Mouse (Mus musculus): ENCODE measurements around the gene Osm.

GRCm38 (mm10) chr11:4228463-4228862 lies 7.8 kb upstream of the Osm start:
- TF ChIP-seq RCOR1 (conservative IDR thresholded peaks at IDR 0.05; ENCODE audit: low read depth, low read length) (no peak), CTCF (conservative IDR thresholded peaks at IDR 0.05 in 1 of 2, IDR thresholded peaks at IDR 0.05 in 1 of 2; ENCODE audit: low read depth in 2 of 2, low read length in 2 of 2) (no peak), PAX5 (IDR thresholded peaks at IDR 0.05; ENCODE audit: low read length) (no peak), POLR2A (IDR thresholded peaks at IDR 0.05; ENCODE audit: low read depth, low read length) (no peak), MYC (IDR thresholded peaks at IDR 0.05; ENCODE audit: low read depth, low read length) (no peak)
